Mouse (Mus musculus) CH12.LX (cell line): ENCODE measurements around the gene Chrna10.

Experiments used
- HCFC1 ChIP-seq: IDR thresholded peaks from 2 replicates; pipeline ENCODE4 v1.6.1; 2012; ENCODE audit warnings: low read depth, mild to moderate bottlenecking, inconsistent platforms, low read length, improper control_type of control experiment
- SMC3 ChIP-seq: IDR thresholded peaks from 2 replicates; pipeline ENCODE4 v1.6.1; 2011; ENCODE audit warnings: low read depth, low read length, improper control_type of control experiment

DNA sequence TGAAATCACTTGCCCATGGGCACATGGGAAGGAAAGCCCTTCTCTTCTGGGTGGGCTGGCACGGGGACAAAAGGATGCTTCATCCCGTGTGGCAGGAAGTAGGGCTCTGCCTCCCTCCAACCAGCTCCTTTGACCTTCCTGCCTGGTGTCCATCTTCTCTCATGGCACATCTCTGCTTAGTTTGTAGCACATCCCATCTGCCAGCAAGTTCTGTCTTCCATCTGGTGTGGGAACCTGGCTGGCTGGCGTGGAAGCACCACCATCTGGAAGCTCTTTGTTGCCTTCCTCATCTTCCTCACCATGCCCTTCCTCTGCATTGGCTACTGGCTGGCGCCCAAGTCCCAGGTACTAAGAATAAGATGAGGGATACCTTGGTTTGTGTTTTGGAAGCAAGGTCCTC is 29.3 kb downstream of the Chrna10 start:
- no peak for TF ChIP-seq SMC3
- no peak for TF ChIP-seq HCFC1
